Mouse (Mus musculus) MEL-GATA-1-ER (cell line): ENCODE measurements around the gene Bcs1l.

ENCODE experiments used
- DNase-seq: peaks from one replicate; pipeline ENCODE4 v3.0.0-alpha.2; 2012; ENCODE audit warnings: low read depth; ENCODE audit errors: extremely low read depth

Bcs1l gene

GRCm38 (mm10) chr1:74587773-74588445, at the start of gene Bcs1l, which contains the start of gene Zfp142:
Bcs1l (plus strand) TSS chr1:74588289.
Zfp142 (minus strand) TSS chr1:74588246.
- DNase-seq: peak; percentile 99

- DNase-seq: no peak
Observed at GRCm38 (mm10) chr1:74538650-74539049, 49.4 kb upstream of the Bcs1l start.

- no peak for DNase-seq
Observed at GRCm38 (mm10) chr1:74542451-74542961, 45.6 kb upstream of the Bcs1l start, which contains the start of gene Plcd4. Plcd4 (plus strand) TSS chr1:74542888.

GRCm38 (mm10) chr1:74544184-74544583, 43.9 kb upstream of the Bcs1l start, which contains the start of gene Usp37:
Usp37 (minus strand) TSS chr1:74544284.
- DNase-seq: no peak

- no peak for DNase-seq
Observed at GRCm38 (mm10) chr1:74559061-74559460, 29.0 kb upstream of the Bcs1l start.

GRCm38 (mm10) chr1:74565834-74566233, 22.3 kb upstream of the Bcs1l start:
- DNase-seq: no peak

GRCm38 (mm10) chr1:74569739-74570719, 18.1 kb upstream of the Bcs1l start:
- DNase-seq: no peak

GRCm38 (mm10) chr1:74582621-74583020, 5.5 kb upstream of the Bcs1l start:
- no peak for DNase-seq

GRCm38 (mm10) chr1:74584616-74585398, 3.3 kb upstream of the Bcs1l start:
- DNase-seq: no peak

- DNase-seq: peak; percentile 44
Observed at GRCm38 (mm10) chr1:74587233-74587772, 786 bp upstream of the Bcs1l start.

GRCm38 (mm10) chr1:74594434-74594833, 6.3 kb downstream of the Bcs1l start:
- no peak for DNase-seq

- DNase-seq: no peak
Observed at GRCm38 (mm10) chr1:74600501-74601266, 12.6 kb downstream of the Bcs1l start.

GRCm38 (mm10) chr1:74601267-74601962, 13.3 kb downstream of the Bcs1l start, which contains the start of the genes Rnf25 and Stk36:
Rnf25 (minus strand) TSS chr1:74601397.
Stk36 (plus strand) TSS chr1:74601445.
- DNase-seq: peak; percentile 74

- DNase-seq: no peak
Observed at GRCm38 (mm10) chr1:74624183-74624582, 36.1 kb downstream of the Bcs1l start.

- DNase-seq: no peak
Observed at GRCm38 (mm10) chr1:74626076-74626475, 38.0 kb downstream of the Bcs1l start.

- DNase-seq: no peak
Observed at GRCm38 (mm10) chr1:74628001-74628400, 39.9 kb downstream of the Bcs1l start.

- no peak for DNase-seq
Observed at GRCm38 (mm10) chr1:74632734-74633133, 44.6 kb downstream of the Bcs1l start.
